Mouse (Mus musculus): ENCODE measurements at regions not wholly inside any gene's neighbourhood (a gene's known extent, or its start where the extent isn't known, plus 50 kb on each side); places are given as distances from the start of the nearest gene placed in this dataset.

- no peak for ATAC-seq (ENCODE audit: low FRiP score)
- no peak overlapping the region for H3K27ac ChIP-seq (ENCODE audit: low read depth, low read length)
- H3K9me3 ChIP-seq (ENCODE audit: low read length) = no peaks in the 10 kb centered on the region
- TF ChIP-seq CTCF (IDR thresholded peaks at IDR 0.05) = no peak
- H3K4me2 ChIP-seq (ENCODE audit: low read depth, low read length, poor library complexity, severe bottlenecking) = no peak overlapping the region
- DNase-seq (ENCODE audit: low spot score) = no peak
- 0 out of 2 replicates have a peak, but pooled peaks cover 4% of the 10 kb centered on the region for H3K4me1 ChIP-seq (ENCODE audit: insufficient read depth, low read length)
- 55% methylated on average over 2 of the region's 2 CpGs for WGBS
- H3K4me3 ChIP-seq (ENCODE audit: low read depth, low read length) = no peak overlapping the region
- no peaks in the 10 kb centered on the region for H3K36me3 ChIP-seq (ENCODE audit: insufficient read depth, low read length)
- H3K9ac ChIP-seq (replicated peaks; ENCODE audit: low read length, poor library complexity, severe bottlenecking) = no peak overlapping the region
- H3K27me3 ChIP-seq (ENCODE audit: insufficient read depth, low read length) = no peaks in the 10 kb centered on the region
These were observed 427.8 kb downstream of the Cbln4 start for GRCm38 (mm10) chr2:171615462-171615861.

- no peaks in the 10 kb centered on the region for H3K4me1 ChIP-seq (ENCODE audit: insufficient read depth, low read length)
- WGBS = 86% methylated on average over 5 of the region's 5 CpGs
- no peaks in the 10 kb centered on the region for H3K27me3 ChIP-seq (ENCODE audit: insufficient read depth, low read length)
- no peak overlapping the region for H3K27ac ChIP-seq (ENCODE audit: low read depth, low read length)
- DNase-seq (ENCODE audit: low spot score) (no peak), ATAC-seq (ENCODE audit: low FRiP score) (no peak)
- no peak overlapping the region for H3K4me3 ChIP-seq (ENCODE audit: low read depth, low read length)
- H3K9ac ChIP-seq (replicated peaks; ENCODE audit: low read length, poor library complexity, severe bottlenecking) = no peak overlapping the region
- no peak overlapping the region for H3K4me2 ChIP-seq (ENCODE audit: low read depth, low read length, poor library complexity, severe bottlenecking)
- TF ChIP-seq CTCF (IDR thresholded peaks at IDR 0.05) = no peak
- no peaks in the 10 kb centered on the region for H3K9me3 ChIP-seq (ENCODE audit: low read length)
- H3K36me3 ChIP-seq (ENCODE audit: insufficient read depth, low read length) = no peaks in the 10 kb centered on the region
These were observed 438.2 kb downstream of the Cbln4 start for GRCm38 (mm10) chr2:171605064-171605463.

- no peak overlapping the region for H3K27ac ChIP-seq (ENCODE audit: low read depth, low read length)
- no peak overlapping the region for H3K4me2 ChIP-seq (ENCODE audit: low read depth, low read length, poor library complexity, severe bottlenecking)
- ATAC-seq (ENCODE audit: low FRiP score) = no peak
- H3K4me1 ChIP-seq (ENCODE audit: insufficient read depth, low read length) = no peaks in the 10 kb centered on the region
- no peak overlapping the region for H3K4me3 ChIP-seq (ENCODE audit: low read depth, low read length)
- TF ChIP-seq CTCF (IDR thresholded peaks at IDR 0.05) = no peak
- 72% methylated on average over 5 of the region's 5 CpGs for WGBS
- H3K9ac ChIP-seq (replicated peaks; ENCODE audit: low read length, poor library complexity, severe bottlenecking) = no peak overlapping the region
- no peaks in the 10 kb centered on the region for H3K36me3 ChIP-seq (ENCODE audit: insufficient read depth, low read length)
- no peak for DNase-seq (ENCODE audit: low spot score)
- H3K27me3 ChIP-seq (ENCODE audit: insufficient read depth, low read length) = no peaks in the 10 kb centered on the region
- no peaks in the 10 kb centered on the region for H3K9me3 ChIP-seq (ENCODE audit: low read length)
These were observed 448.0 kb downstream of the Cbln4 start for GRCm38 (mm10) chr2:171595240-171595639.

- 37% methylated on average over 3 of the region's 3 CpGs for WGBS
- H3K36me3 ChIP-seq (ENCODE audit: insufficient read depth, low read length) = no peaks in the 10 kb centered on the region
- H3K27me3 ChIP-seq (ENCODE audit: insufficient read depth, low read length) = no peaks in the 10 kb centered on the region
These were observed 449.4 kb downstream of the Cbln4 start for GRCm38 (mm10) chr2:171593884-171594283.

GRCm38 (mm10) chr2:171592315-171592714 is 451.0 kb downstream of the Cbln4 start:
- Histone ChIP-seq H3K9ac (replicated peaks; ENCODE audit: low read length, poor library complexity, severe bottlenecking) (no peak overlapping the region), H3K36me3 (ENCODE audit: insufficient read depth, low read length) (no peaks in the 10 kb centered on the region), H3K9me3 (ENCODE audit: low read length) (no peaks in the 10 kb centered on the region), H3K27ac (ENCODE audit: low read depth, low read length) (no peak overlapping the region), H3K4me3 (ENCODE audit: low read depth, low read length) (no peak overlapping the region), H3K4me2 (ENCODE audit: low read depth, low read length, poor library complexity, severe bottlenecking) (no peak overlapping the region), H3K27me3 (ENCODE audit: insufficient read depth, low read length) (no peaks in the 10 kb centered on the region), H3K4me1 (ENCODE audit: insufficient read depth, low read length) (peaks cover 11% of the 10 kb centered on the region; the same call in 1 of the 2 replicates)
- no peak for TF ChIP-seq CTCF (IDR thresholded peaks at IDR 0.05)
- ATAC-seq (ENCODE audit: low FRiP score) (no peak), DNase-seq (ENCODE audit: low spot score) (no peak)
- 68% methylated on average over 6 of the region's 6 CpGs for WGBS

More at GRCm38 (mm10) chr2:171593884-171594283, 449.4 kb downstream of the Cbln4 start:
- DNase-seq (ENCODE audit: low spot score) = no peak
- Histone ChIP-seq H3K4me2 (ENCODE audit: low read depth, low read length, poor library complexity, severe bottlenecking) (no peak overlapping the region), H3K9ac (replicated peaks; ENCODE audit: low read length, poor library complexity, severe bottlenecking) (no peak overlapping the region), H3K4me3 (ENCODE audit: low read depth, low read length) (no peak overlapping the region), H3K4me1 (ENCODE audit: insufficient read depth, low read length) (no peaks in the 10 kb centered on the region), H3K9me3 (ENCODE audit: low read length) (no peaks in the 10 kb centered on the region), H3K27ac (ENCODE audit: low read depth, low read length) (no peak overlapping the region)
- TF ChIP-seq CTCF (IDR thresholded peaks at IDR 0.05) = no peak
- no peak for ATAC-seq (ENCODE audit: low FRiP score)

- 20% methylated on average over 4 of the region's 4 CpGs for WGBS
- H3K4me3 ChIP-seq (ENCODE audit: low read depth, low read length) = no peak overlapping the region
- H3K27me3 ChIP-seq (ENCODE audit: insufficient read depth, low read length) = no peaks in the 10 kb centered on the region
- H3K9me3 ChIP-seq (ENCODE audit: low read length) = no peaks in the 10 kb centered on the region
- no peaks in the 10 kb centered on the region for H3K36me3 ChIP-seq (ENCODE audit: insufficient read depth, low read length)
- no peak overlapping the region for H3K27ac ChIP-seq (ENCODE audit: low read depth, low read length)
- H3K9ac ChIP-seq (replicated peaks; ENCODE audit: low read length, poor library complexity, severe bottlenecking) = no peak overlapping the region
- no peak overlapping the region for H3K4me2 ChIP-seq (ENCODE audit: low read depth, low read length, poor library complexity, severe bottlenecking)
- DNase-seq (ENCODE audit: low spot score) (no peak), ATAC-seq (ENCODE audit: low FRiP score) (no peak)
- peaks cover 13% of the 10 kb centered on the region; the same call in 1 of the 2 replicates for H3K4me1 ChIP-seq (ENCODE audit: insufficient read depth, low read length)
- no peak for TF ChIP-seq CTCF (IDR thresholded peaks at IDR 0.05)
These were observed 455.1 kb downstream of the Cbln4 start for GRCm38 (mm10) chr2:171588158-171588557.
